Mouse (Mus musculus) intestine, embryonic 14.5 days (tissue): ENCODE data around the gene Hbq1b. TPM values are rescaled to one million over a fixed set of nuclear protein-coding genes. Genes with fewer than 3 reads are reported as not detected.
"Not testable (repeated sequence)": the region's sequence is repeated elsewhere in the genome, so short reads cannot be mapped to it uniquely, and the experiment has no call there.

Source experiments
- ATAC-seq: fragments of 200-750 bp; cut with Nextera tagmentation; replicated peaks from 2 replicates; pipeline ENCODE4 v1.8.0; 2017; ENCODE audit warnings: low read depth, moderate number of reproducible peaks, moderate TSS enrichment, moderate library complexity; ENCODE audit not compliant: low FRiP score, low TSS enrichment
- DNase-seq: peaks from one replicate; pipeline ENCODE4 v3.0.0-alpha.2; 2018; ENCODE audit warnings: low spot score
- H3K27ac ChIP-seq: fragments of 300-500 bp; sonication (generic); 2 replicates; pipeline ENCODE4 v1.5.1; 2014; ENCODE audit warnings: low read depth, mild to moderate bottlenecking, control low read depth
- H3K27me3 ChIP-seq: fragments of 300-500 bp; sonication (generic); replicated peaks from 2 replicates; pipeline ENCODE4 v1.6.1; 2014; ENCODE audit warnings: low read length, control low read depth; ENCODE audit not compliant: control insufficient read depth, insufficient read depth
- H3K36me3 ChIP-seq: fragments of 300-500 bp; sonication (generic); 2 replicates; pipeline ENCODE4 v1.6.1; 2014; ENCODE audit warnings: low read length, control low read depth; ENCODE audit not compliant: control insufficient read depth, insufficient read depth
- H3K4me1 ChIP-seq: fragments of 300-500 bp; sonication (generic); replicated peaks from 2 replicates; pipeline ENCODE4 v1.6.1; 2014; ENCODE audit warnings: low read length, control low read depth, mixed read lengths; ENCODE audit not compliant: control insufficient read depth, insufficient read depth
- H3K4me2 ChIP-seq: fragments of 300-500 bp; sonication (generic); 2 replicates; pipeline ENCODE4 v1.6.1; 2014; ENCODE audit warnings: low read length
- H3K4me3 ChIP-seq: fragments of 300-500 bp; sonication (generic); 2 replicates; pipeline ENCODE4 v1.5.1; 2014; ENCODE audit warnings: low read depth, low read length, control low read depth, mixed read lengths
- H3K9ac ChIP-seq: fragments of 300-500 bp; sonication (generic); 2 replicates; pipeline ENCODE4 v1.6.1; 2014; ENCODE audit warnings: mild to moderate bottlenecking, low read length
- H3K9me3 ChIP-seq: fragments of 300-500 bp; sonication (generic); 2 replicates; pipeline ENCODE4 v1.6.1; 2016; ENCODE audit warnings: low read length, control low read depth; ENCODE audit not compliant: control insufficient read depth
- WGBS: fragments of 180-500 bp; shearing (Covaris S2); extraction: QIAGEN DNeasy Blood & Tissue Kit; methylation state at CpG from one replicate; pipeline ENCODE4 v1.1.7; 2014; 5-methylcytosine and 5-hydroxymethylcytosine counted together
- polyA plus RNA-seq: library from polyadenylated mRNA; unstranded; fragments of >200 nt; fragmentation: Nextera tagmentation; extraction: Ambion mirVana; gene quantifications from 2 replicates; pipeline ENCODE4 v1.2.1, GENCODE M21; 2014

Gene Hbq1b
- polyA plus RNA-seq, 1 experiment from 2014 or later = 0.45 TPM

- H3K9ac ChIP-seq = no peak overlapping the region
- no peak for ATAC-seq
- WGBS = 66% methylated on average over 21 of the region's 21 CpGs
- H3K27ac ChIP-seq = no peak overlapping the region
- no peak for DNase-seq
- peaks cover 18% of the 10 kb centered on the region; the same call in 1 of the 2 replicates for H3K27me3 ChIP-seq
- no peak overlapping the region for H3K4me2 ChIP-seq
- H3K36me3 ChIP-seq = no peaks in the 10 kb centered on the region
- no peaks in the 10 kb centered on the region for H3K9me3 ChIP-seq
- H3K4me1 ChIP-seq = no peaks in the 10 kb centered on the region
- no peak overlapping the region for H3K4me3 ChIP-seq
Observed at GRCm38 (mm10) chr11:32277736-32278457, 8.9 kb upstream of the Hbq1b start.

DNA sequence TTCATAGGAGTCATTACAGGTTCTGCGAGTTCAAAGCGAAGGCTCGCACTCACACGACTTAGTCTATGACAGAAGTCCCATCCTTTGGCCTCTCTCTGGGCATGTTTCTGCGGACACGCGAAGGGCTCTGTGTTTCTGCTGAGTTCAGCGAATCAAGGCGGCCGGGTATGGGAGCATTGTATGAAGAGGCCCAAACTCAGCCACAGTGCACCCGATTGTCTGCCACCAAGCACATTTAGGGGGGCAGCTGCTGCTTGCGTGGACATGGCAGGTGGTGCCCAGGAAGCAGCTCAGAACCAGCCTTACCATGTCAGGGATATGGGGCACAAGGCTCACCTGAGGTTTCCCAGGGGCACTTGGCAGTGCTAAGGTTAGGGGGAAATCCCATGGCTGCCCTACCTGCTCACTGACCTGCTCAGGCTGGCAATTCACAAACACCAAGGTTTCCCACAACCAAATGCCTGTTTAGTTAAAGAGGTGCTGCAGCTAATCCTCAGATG is 8.3 kb upstream of the Hbq1b start:
- no peak overlapping the region for H3K4me2 ChIP-seq
- H3K36me3 ChIP-seq = no peaks in the 10 kb centered on the region
- ATAC-seq = no peak
- H3K9me3 ChIP-seq = no peaks in the 10 kb centered on the region
- H3K27ac ChIP-seq = no peak overlapping the region
- no peak for DNase-seq
- H3K9ac ChIP-seq = no peak overlapping the region
- H3K27me3 ChIP-seq = peaks cover 18% of the 10 kb centered on the region; the same call in 1 of the 2 replicates
- WGBS = 77% methylated on average over 12 of the region's 12 CpGs
- H3K4me1 ChIP-seq = no peaks in the 10 kb centered on the region
- H3K4me3 ChIP-seq = no peak overlapping the region

DNA sequence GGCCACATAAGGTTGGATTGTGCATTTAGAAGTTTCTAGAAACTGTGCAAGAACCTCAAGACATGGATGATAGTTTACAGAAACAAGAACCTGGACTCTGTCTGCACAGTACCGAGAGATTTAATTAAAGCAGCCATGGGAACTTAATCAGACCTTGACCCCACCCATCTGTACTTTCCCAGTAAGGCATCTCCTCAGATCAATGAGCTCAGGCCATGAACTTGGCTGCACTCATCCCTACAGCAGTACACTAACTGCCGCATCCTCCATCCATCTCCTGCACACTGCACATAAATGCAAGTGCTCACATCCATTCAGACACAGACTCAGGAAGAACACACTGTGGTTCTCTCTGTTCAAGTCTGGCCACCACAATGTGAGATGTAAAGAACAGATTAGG is 6.1 kb upstream of the Hbq1b start:
- Histone ChIP-seq H3K4me2 (no peak overlapping the region), H3K36me3 (no peaks in the 10 kb centered on the region), H3K27ac (no peak overlapping the region), H3K9me3 (no peaks in the 10 kb centered on the region), H3K9ac (no peak overlapping the region), H3K27me3 (peaks cover 18% of the 10 kb centered on the region; the same call in 1 of the 2 replicates), H3K4me1 (no peaks in the 10 kb centered on the region), H3K4me3 (no peak overlapping the region)
- no peak for ATAC-seq
- 71% methylated on average over 2 of the region's 2 CpGs for WGBS
- DNase-seq = no peak

DNA sequence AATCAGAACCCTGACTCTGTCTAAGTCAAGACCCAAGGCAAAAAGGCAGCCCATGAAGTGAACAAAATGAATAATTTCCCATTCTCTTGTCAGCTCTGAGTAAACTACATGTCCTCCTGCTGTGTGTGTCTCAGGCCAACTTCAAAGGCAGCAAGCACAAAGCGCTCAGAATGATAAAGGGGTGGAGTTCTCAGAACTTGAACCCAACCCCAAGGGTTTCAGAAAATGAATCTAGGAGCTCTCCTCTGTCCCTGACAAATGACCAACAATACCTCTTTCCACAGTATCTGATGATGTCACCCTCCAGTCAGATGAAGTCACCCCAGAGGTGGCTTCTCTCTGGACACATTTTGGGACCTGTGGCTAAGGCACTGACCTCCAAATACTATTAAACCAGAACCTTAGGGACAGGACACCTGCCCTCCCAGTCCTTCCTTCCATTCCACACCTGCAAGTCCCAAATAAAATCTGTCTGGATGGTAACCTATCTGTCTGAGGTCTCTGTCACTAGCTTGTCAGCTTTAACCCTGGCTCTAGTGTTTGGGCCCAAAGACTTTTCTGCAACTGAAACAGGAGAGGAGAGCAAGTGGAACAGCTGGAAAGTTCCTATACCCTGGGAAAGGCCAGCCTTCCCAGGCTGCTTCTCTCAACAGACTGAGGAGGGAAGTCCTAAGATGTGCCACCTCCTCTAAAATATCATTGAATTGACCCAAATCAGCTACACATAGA is 5.2 kb upstream of the Hbq1b start:
- 72% methylated on average over 1 of the region's 1 CpGs for WGBS
- no peak overlapping the region for H3K9ac ChIP-seq
- ATAC-seq = no peak

GRCm38 (mm10) chr11:32283091-32283777 is 3.5 kb upstream of the Hbq1b start, which contains the start of gene Hba-a1:
Hba-a1 (plus strand) TSS chr11:32283511.
- 50% methylated on average over 1 of the region's 5 CpGs for WGBS
- H3K9ac ChIP-seq, H3K36me3 ChIP-seq, DNase-seq, H3K4me1 ChIP-seq, H3K4me3 ChIP-seq, H3K9me3 ChIP-seq, H3K4me2 ChIP-seq, H3K27ac ChIP-seq: not testable (repeated sequence)
- 0 out of 2 replicates have a peak, but pooled peaks have one; percentile 54 for ATAC-seq
- H3K27me3 ChIP-seq = peaks cover 13% of the 10 kb centered on the region; the same call in 1 of the 2 replicates

More for the DNA sequence above, 5.2 kb upstream of the Hbq1b start:
- Histone ChIP-seq H3K27ac (no peak overlapping the region), H3K4me3 (no peak overlapping the region), H3K9me3 (no peaks in the 10 kb centered on the region), H3K27me3 (peaks cover 17% of the 10 kb centered on the region; the same call in 1 of the 2 replicates), H3K4me2 (no peak overlapping the region), H3K36me3 (no peaks in the 10 kb centered on the region), H3K4me1 (no peaks in the 10 kb centered on the region)
- no peak for DNase-seq

- not testable (repeated sequence) for H3K4me2 ChIP-seq, H3K4me3 ChIP-seq, H3K9ac ChIP-seq, DNase-seq, H3K27me3 ChIP-seq, H3K27ac ChIP-seq, H3K4me1 ChIP-seq, ATAC-seq, H3K36me3 ChIP-seq, H3K9me3 ChIP-seq
- 54% methylated on average over 2 of the region's 2 CpGs for WGBS
Observed at GRCm38 (mm10) chr11:32284582-32284981, 2.2 kb upstream of the Hbq1b start.

DNA sequence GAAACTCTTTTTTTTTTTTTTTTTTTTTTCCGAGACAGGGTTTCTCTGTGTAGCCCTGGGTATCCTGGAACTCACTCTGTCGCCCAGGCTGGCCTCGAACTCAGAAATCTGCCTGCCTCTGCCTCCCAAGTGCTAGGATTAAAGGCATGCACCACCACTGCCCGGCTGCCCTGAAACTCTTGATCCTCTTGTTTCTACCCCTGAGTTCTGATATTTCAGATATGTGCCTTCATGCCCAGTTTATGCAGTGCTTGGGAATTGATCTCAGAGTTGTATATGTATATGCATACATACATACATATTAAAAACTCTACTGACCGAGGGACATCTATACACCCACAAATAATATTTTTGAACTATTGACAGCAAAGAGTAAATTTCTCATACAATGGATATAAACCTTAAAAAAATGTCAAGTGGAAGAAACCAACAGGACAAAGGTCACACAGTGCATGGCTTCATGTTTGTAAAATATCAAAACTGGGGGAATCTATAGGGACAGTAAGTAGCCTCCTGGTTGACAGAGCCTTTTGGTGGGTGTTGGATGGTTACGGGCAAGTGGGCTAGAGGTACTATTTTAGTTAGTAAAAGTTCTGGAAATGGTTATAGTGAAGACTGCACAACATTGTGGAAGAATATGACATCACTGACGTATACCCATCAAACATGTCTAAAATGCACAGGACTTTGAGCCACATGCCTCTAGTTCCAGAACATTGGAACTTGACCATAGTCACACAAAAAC is 1.6 kb upstream of the Hbq1b start:
- Histone ChIP-seq H3K4me2 (no peak overlapping the region), H3K4me1 (no peaks in the 10 kb centered on the region), H3K9me3 (no peaks in the 10 kb centered on the region), H3K27ac (no peak overlapping the region), H3K4me3 (no peak overlapping the region), H3K27me3 (0 out of 2 replicates have a peak, but pooled peaks cover 8% of the 10 kb centered on the region), H3K36me3 (no peaks in the 10 kb centered on the region), H3K9ac (no peak overlapping the region)
- no peak for DNase-seq
- ATAC-seq = no peak
- WGBS = 80% methylated on average over 7 of the region's 7 CpGs

- not testable (repeated sequence) for H3K4me2 ChIP-seq, H3K9me3 ChIP-seq, H3K9ac ChIP-seq, DNase-seq, H3K27ac ChIP-seq, H3K27me3 ChIP-seq, H3K36me3 ChIP-seq, ATAC-seq, H3K4me1 ChIP-seq, H3K4me3 ChIP-seq
Observed at GRCm38 (mm10) chr11:32285887-32286286, 878 bp upstream of the Hbq1b start.
